Mouse (Mus musculus): ENCODE results near the gene Nectin1. TPM values are rescaled to one million over a fixed set of nuclear protein-coding genes. Genes with fewer than 3 reads are reported as not detected.

The Nectin1 gene
- polyA plus RNA-seq (2012; rRNA removed; ENCODE audit: low replicate concordance) = 15.2 and 15.4 TPM in 2 replicates

GRCm38 (mm10) chr9:43743647-43744137 is at the start of gene Nectin1:
TSS of gene Nectin1 (plus strand) at chr9:43743984.

